Mouse (Mus musculus): ENCODE measurements around the gene Lrrc46. TPM values are rescaled to one million over a fixed set of nuclear protein-coding genes. Genes with fewer than 3 reads are reported as not detected.

Lrrc46 gene
- polyA plus RNA-seq, 1 experiment, result 0.58 TPM

DNA sequence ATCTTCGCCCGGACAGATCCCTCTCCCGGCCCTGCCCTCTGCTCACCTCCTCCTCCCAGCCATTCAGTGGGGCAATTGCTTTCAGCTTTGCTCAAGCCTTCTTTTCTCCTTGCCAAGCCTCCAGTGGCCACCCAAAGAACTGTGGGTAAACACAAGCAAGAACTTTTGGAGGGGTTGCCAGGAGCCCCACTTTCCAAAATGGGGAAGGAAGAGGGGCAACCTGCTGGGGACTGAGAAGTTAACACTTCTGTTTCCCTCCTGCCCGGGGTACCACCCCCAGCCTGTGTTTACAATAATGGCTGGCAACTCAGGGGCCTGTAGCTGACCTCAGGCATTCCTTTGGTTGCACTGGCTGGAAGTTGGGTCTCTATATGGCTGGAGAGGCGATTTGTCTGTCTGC is 38.0 kb downstream of the Lrrc46 start:
- no peak for TF ChIP-seq CTCF (IDR thresholded peaks at IDR 0.05; ENCODE audit: borderline replicate concordance, control insufficient read depth, extremely low read depth, insufficient read depth, low read length, poor library complexity)
- no peak for TF ChIP-seq POLR2A (IDR thresholded peaks at IDR 0.05; ENCODE audit: control insufficient read depth, extremely low read depth, insufficient read depth, low read length, poor library complexity)
- 69% methylated on average over 5 of the region's 5 CpGs for WGBS
- H3K4me1 ChIP-seq (replicated peaks; ENCODE audit: control insufficient read depth, insufficient read depth, low read length), result peaks cover 24% of the 10 kb centered on the region
- no peaks in the 10 kb centered on the region for H3K27me3 ChIP-seq (ENCODE audit: control insufficient read depth, insufficient read depth, low read length)
- no peak overlapping the region for H3K4me3 ChIP-seq (ENCODE audit: control insufficient read depth, insufficient read depth, low read length)
- no peak overlapping the region for H3K27ac ChIP-seq (ENCODE audit: control insufficient read depth, insufficient read depth, low read length)
- H3K36me3 ChIP-seq (ENCODE audit: control insufficient read depth, insufficient read depth, low read length), result no peaks in the 10 kb centered on the region
- no peak for DNase-seq

DNA sequence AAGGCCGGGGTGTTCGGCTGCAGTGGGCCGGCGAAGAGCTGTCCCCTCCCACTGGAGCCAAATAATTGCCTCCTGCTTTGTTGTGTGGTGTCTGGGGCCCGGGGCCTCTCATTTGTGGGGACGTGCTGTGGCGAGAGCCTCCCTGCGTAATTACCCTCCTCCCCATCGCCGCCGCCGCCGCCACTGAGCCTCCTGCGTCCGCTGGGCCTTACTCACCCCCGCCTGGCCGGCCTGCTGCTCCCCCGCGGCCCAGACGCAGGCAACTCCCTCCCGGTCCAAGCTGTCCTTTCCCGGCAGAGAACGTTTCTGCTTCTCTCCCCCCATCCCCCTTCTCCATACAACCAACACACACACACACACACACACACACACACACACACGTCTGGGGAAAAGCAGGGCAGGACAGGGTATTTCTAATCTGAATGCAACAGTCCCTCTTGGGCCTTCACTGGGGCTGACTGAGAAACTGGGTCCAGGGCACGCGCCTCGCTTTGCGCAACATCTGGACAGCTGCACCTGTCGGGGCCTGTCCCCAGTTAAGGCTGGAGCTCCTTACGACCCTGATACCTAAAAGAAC is 43.7 kb downstream of the Lrrc46 start:
- TF ChIP-seq POLR2A (IDR thresholded peaks at IDR 0.05; ENCODE audit: control insufficient read depth, extremely low read depth, insufficient read depth, low read length, poor library complexity) (no peak), CTCF (IDR thresholded peaks at IDR 0.05; ENCODE audit: borderline replicate concordance, control insufficient read depth, extremely low read depth, insufficient read depth, low read length, poor library complexity) (no peak)
- no peak overlapping the region for H3K4me3 ChIP-seq (ENCODE audit: control insufficient read depth, insufficient read depth, low read length)
- H3K27me3 ChIP-seq (ENCODE audit: control insufficient read depth, insufficient read depth, low read length), result no peaks in the 10 kb centered on the region; the same call in 1 of the 2 replicates
- no peak for DNase-seq
- no peaks in the 10 kb centered on the region for H3K36me3 ChIP-seq (ENCODE audit: control insufficient read depth, insufficient read depth, low read length)
- H3K27ac ChIP-seq (ENCODE audit: control insufficient read depth, insufficient read depth, low read length), result no peak overlapping the region
- WGBS, result 31% methylated on average over 30 of the region's 30 CpGs
- H3K4me1 ChIP-seq (replicated peaks; ENCODE audit: control insufficient read depth, insufficient read depth, low read length), result peaks cover 49% of the 10 kb centered on the region

DNA sequence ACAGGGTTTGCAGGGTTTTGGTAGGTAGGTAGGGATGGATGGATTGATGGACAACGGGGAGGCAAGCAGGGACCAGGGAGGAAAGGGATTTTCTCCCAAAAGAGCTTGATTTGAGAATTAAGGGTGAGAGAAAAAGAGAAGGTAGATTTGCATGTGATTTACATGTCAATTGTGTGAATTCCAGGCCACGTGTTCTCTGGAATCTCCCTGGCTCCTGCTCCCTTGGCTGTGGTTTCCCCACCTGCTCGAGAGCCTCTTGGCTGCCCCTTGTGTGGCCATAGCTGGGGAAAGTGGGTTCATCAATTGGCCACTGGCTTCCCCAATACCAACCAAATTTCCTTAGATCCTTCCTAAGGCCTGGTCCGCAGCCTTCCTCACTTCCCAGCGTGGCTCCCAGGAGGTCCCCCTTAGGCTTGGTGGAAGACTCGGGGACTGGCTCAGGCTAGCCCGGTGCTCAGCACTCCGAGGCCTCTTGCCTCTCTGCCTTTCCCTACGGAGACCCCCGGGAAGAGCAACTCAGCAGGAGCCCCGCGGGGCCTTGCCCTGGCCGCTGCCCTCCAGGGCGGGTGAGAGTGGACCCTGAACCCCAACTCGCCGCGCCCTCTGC is 44.3 kb downstream of the Lrrc46 start:
- no peaks in the 10 kb centered on the region for H3K36me3 ChIP-seq (ENCODE audit: control insufficient read depth, insufficient read depth, low read length)
- no peak for DNase-seq
- H3K4me1 ChIP-seq (replicated peaks; ENCODE audit: control insufficient read depth, insufficient read depth, low read length), result peaks cover 53% of the 10 kb centered on the region
- no peak overlapping the region for H3K4me3 ChIP-seq (ENCODE audit: control insufficient read depth, insufficient read depth, low read length)
- 0 out of 2 replicates have a peak overlapping the region, but pooled peaks have one; percentile 31 for H3K27ac ChIP-seq (ENCODE audit: control insufficient read depth, insufficient read depth, low read length)
- 57% methylated on average over 17 of the region's 17 CpGs for WGBS
- no peaks in the 10 kb centered on the region; the same call in 1 of the 2 replicates for H3K27me3 ChIP-seq (ENCODE audit: control insufficient read depth, insufficient read depth, low read length)
- no peak for TF ChIP-seq POLR2A (IDR thresholded peaks at IDR 0.05; ENCODE audit: control insufficient read depth, extremely low read depth, insufficient read depth, low read length, poor library complexity)
- TF ChIP-seq CTCF (IDR thresholded peaks at IDR 0.05; ENCODE audit: borderline replicate concordance, control insufficient read depth, extremely low read depth, insufficient read depth, low read length, poor library complexity), result no peak

DNA sequence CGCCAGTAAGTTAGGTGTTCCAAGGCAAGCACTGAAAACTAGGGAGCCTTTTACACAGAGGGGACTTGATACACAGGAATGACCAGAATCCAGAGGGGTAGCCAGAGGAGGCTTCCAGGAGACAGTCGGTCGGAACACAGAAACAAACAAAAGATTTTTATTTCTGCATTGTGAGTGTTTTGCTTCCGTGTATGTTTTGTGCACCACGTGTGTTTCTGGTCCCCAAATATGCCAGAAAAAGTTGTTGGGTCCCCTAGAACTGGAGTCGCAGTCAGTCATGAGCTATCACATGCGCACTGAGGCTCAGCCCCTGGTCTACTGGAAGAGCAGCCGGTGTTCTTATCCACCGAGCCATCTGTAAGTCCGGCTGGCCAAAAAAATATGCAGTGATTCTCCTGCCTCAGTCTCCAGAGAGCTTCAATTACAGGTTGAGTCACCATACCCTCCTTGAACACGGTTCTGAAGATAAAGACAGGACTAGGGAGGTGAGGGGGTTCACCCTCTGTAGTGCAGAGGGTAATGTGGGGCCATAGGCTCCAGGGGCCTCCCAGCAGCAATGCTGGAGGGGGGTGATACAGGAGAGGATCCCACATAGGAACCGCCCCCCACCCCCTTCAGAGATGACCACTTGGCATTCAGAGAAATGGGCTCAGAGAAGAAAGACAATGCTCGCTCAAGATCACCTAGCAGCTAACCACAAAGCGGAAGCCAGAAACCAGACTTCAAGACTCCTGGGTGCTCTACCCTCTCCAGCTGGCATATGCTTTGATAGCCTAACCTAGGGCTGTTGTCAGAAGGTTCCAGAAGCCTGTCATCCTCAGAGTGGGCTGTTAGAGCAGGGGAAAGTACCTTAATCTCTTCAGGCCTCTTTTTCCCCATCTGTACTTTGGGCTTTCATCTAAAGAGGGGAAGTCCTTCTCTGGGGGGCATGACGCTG is 45.1 kb downstream of the Lrrc46 start:
- H3K27ac ChIP-seq (ENCODE audit: control insufficient read depth, insufficient read depth, low read length), result 0 out of 2 replicates have a peak overlapping the region, but pooled peaks have one; percentile 31
- peak; percentile 77 for DNase-seq
- H3K27me3 ChIP-seq (ENCODE audit: control insufficient read depth, insufficient read depth, low read length), result no peaks in the 10 kb centered on the region; the same call in 1 of the 2 replicates
- 46% methylated on average over 15 of the region's 15 CpGs for WGBS
- H3K36me3 ChIP-seq (ENCODE audit: control insufficient read depth, insufficient read depth, low read length), result no peaks in the 10 kb centered on the region
- no peak for TF ChIP-seq CTCF (IDR thresholded peaks at IDR 0.05; ENCODE audit: borderline replicate concordance, control insufficient read depth, extremely low read depth, insufficient read depth, low read length, poor library complexity)
- no peak for TF ChIP-seq POLR2A (IDR thresholded peaks at IDR 0.05; ENCODE audit: control insufficient read depth, extremely low read depth, insufficient read depth, low read length, poor library complexity)
- no peak overlapping the region for H3K4me3 ChIP-seq (ENCODE audit: control insufficient read depth, insufficient read depth, low read length)
- H3K4me1 ChIP-seq (replicated peaks; ENCODE audit: control insufficient read depth, insufficient read depth, low read length), result peaks cover 55% of the 10 kb centered on the region

DNA sequence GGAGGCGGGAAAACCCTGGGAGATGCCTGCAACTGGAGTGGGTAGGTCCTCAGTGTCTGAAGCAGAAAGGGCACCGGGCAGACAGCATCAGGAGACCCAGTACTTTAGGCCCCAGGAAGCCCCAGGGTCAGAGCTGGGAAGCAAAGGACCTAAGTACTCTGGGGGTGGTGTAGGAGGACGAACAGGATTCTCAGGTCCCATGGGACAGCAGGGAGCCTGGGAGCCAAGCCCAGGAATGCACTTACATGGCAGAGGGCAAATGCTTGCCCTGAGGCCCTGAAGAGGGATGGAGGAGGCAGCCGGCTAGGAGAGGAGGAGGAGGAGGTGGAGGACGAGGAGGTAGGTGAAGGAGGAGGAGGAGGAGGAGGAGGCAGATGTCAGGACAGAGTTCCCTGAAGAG is 46.2 kb downstream of the Lrrc46 start:
- Histone ChIP-seq H3K36me3 (ENCODE audit: control insufficient read depth, insufficient read depth, low read length) (no peaks in the 10 kb centered on the region), H3K4me3 (ENCODE audit: control insufficient read depth, insufficient read depth, low read length) (no peak overlapping the region), H3K27me3 (ENCODE audit: control insufficient read depth, insufficient read depth, low read length) (no peaks in the 10 kb centered on the region; the same call in 1 of the 2 replicates), H3K27ac (ENCODE audit: control insufficient read depth, insufficient read depth, low read length) (no peak overlapping the region), H3K4me1 (replicated peaks; ENCODE audit: control insufficient read depth, insufficient read depth, low read length) (peaks cover 51% of the 10 kb centered on the region)
- no peak for DNase-seq
- 91% methylated on average over 5 of the region's 5 CpGs for WGBS
- no peak for TF ChIP-seq CTCF (IDR thresholded peaks at IDR 0.05; ENCODE audit: borderline replicate concordance, control insufficient read depth, extremely low read depth, insufficient read depth, low read length, poor library complexity)
- TF ChIP-seq POLR2A (IDR thresholded peaks at IDR 0.05; ENCODE audit: control insufficient read depth, extremely low read depth, insufficient read depth, low read length, poor library complexity), result no peak

DNA sequence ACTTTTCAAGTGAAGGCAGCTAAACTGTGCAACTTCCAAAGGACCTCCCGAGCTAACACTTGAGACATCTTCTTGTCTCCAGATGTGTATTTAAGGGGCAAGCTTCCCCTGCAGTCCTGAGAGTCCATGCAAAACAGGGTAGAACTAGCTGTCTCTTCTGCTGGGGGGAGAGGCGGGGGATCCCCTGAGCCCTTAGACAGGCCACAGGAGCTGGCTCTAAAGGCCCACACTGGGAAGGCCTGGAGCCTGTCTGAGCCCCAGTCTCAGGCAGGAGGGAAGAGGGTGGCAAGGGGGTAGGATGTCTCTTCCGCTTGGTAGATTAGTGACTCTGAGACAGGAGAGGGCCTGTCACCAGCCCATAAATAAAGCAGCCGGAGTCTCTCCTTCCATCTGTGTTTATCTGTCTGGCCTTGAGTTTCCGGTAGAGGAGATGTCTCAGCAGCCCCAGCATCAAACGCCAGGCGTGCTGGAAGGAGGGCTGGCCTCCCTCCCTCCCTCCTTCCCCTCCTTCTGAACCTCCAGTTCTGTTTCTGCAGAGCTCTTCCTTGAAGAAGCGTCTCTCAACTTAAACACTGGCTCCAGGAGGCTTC is 48.4 kb downstream of the Lrrc46 start:
- H3K27ac ChIP-seq (ENCODE audit: control insufficient read depth, insufficient read depth, low read length), result peak overlapping the region; percentile 25; the same call in 1 of the 2 replicates

More for the DNA sequence above, 48.4 kb downstream of the Lrrc46 start:
- 24% methylated on average over 8 of the region's 8 CpGs for whole genome bisulfite sequencing
- no peak for TF ChIP-seq CTCF (IDR thresholded peaks at IDR 0.05; ENCODE audit: borderline replicate concordance, control insufficient read depth, extremely low read depth, insufficient read depth, low read length, poor library complexity)
- no peak for TF ChIP-seq POLR2A (IDR thresholded peaks at IDR 0.05; ENCODE audit: control insufficient read depth, extremely low read depth, insufficient read depth, low read length, poor library complexity)
- Histone ChIP-seq H3K36me3 (ENCODE audit: control insufficient read depth, insufficient read depth, low read length) (no peaks in the 10 kb centered on the region), H3K27me3 (ENCODE audit: control insufficient read depth, insufficient read depth, low read length) (no peaks in the 10 kb centered on the region; the same call in 1 of the 2 replicates), H3K4me3 (ENCODE audit: control insufficient read depth, insufficient read depth, low read length) (no peak overlapping the region), H3K4me1 (replicated peaks; ENCODE audit: control insufficient read depth, insufficient read depth, low read length) (peaks cover 60% of the 10 kb centered on the region)
- DNase-seq, result no peak

Data from thymus, adult 2 months (tissue).